Mouse (Mus musculus): ENCODE data around the gene Fam163a.

DNA sequence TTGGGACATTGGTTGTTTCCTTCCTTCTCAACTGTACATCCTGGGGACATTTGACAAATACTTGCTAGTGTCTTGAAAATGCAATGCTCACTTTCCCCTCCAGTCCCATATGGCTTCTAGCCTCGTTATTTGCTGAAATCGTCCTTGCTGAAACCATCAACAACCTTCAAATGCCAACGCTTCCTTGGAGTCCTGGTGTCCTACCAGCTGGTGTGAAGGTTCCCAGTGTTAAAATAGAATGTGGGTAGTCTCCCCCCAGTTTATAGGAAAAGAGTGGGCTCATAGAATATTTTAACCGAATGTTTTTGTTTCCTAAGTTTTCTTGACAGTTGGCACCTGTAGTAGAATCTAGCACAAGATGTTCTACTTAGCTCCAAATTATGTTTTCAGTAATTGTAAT is 7.2 kb downstream of the Fam163a start:
- TF ChIP-seq USF1 (IDR thresholded peaks at IDR 0.05; ENCODE audit: low read depth) (no peak), CEBPB (IDR thresholded peaks at IDR 0.05; ENCODE audit: low read depth) (no peak)

Measured in C2C12 (cell line).